Mouse (Mus musculus) induced T-regulatory cell, adult 2 months (primary cell): ENCODE measurements around the gene Cyp2ab1.
"Not testable (repeated sequence)": the region's sequence is repeated elsewhere in the genome, so short reads cannot be mapped to it uniquely, and the experiment has no call there.

ENCODE experiments used
- DNase-seq: peaks from one replicate; pipeline ENCODE4 v3.0.0-alpha.2; 2012; ENCODE audit warnings: low read depth

The Cyp2ab1 gene

GRCm38 (mm10) chr16:20325286-20325685 lies at the start of gene Cyp2ab1:
Gene Cyp2ab1, minus strand, starts transcription at chr16:20325404.
- DNase-seq = no peak

- no peak for DNase-seq
These were observed 46.5 kb upstream of the Cyp2ab1 start for GRCm38 (mm10) chr16:20371731-20372130.

GRCm38 (mm10) chr16:20368221-20368620 lies 43.0 kb upstream of the Cyp2ab1 start:
- no peak for DNase-seq

- DNase-seq = no peak
These were observed 36.9 kb upstream of the Cyp2ab1 start for GRCm38 (mm10) chr16:20362121-20362520.

- not testable (repeated sequence) for DNase-seq
These were observed 36.3 kb upstream of the Cyp2ab1 start for GRCm38 (mm10) chr16:20361496-20361895.

- no peak for DNase-seq
These were observed 34.6 kb upstream of the Cyp2ab1 start for GRCm38 (mm10) chr16:20359643-20360295.

GRCm38 (mm10) chr16:20357837-20358236 lies 32.6 kb upstream of the Cyp2ab1 start:
- DNase-seq = no peak

GRCm38 (mm10) chr16:20354762-20355161 lies 29.6 kb upstream of the Cyp2ab1 start:
- DNase-seq = no peak

GRCm38 (mm10) chr16:20354011-20354410 lies 28.8 kb upstream of the Cyp2ab1 start:
- DNase-seq = no peak

GRCm38 (mm10) chr16:20345464-20345863 lies 20.3 kb upstream of the Cyp2ab1 start:
- no peak for DNase-seq

- no peak for DNase-seq
These were observed 13.4 kb upstream of the Cyp2ab1 start for GRCm38 (mm10) chr16:20338616-20339015.

- no peak for DNase-seq
These were observed 9.7 kb upstream of the Cyp2ab1 start for GRCm38 (mm10) chr16:20334918-20335317.

- no peak for DNase-seq
These were observed 3.1 kb upstream of the Cyp2ab1 start for GRCm38 (mm10) chr16:20328306-20328705.

- no peak for DNase-seq
These were observed 1.3 kb downstream of the Cyp2ab1 start for GRCm38 (mm10) chr16:20323907-20324306.

GRCm38 (mm10) chr16:20322274-20322673 lies 2.9 kb downstream of the Cyp2ab1 start:
- DNase-seq = peak; percentile 6

GRCm38 (mm10) chr16:20316770-20317169 lies 8.4 kb downstream of the Cyp2ab1 start:
- no peak for DNase-seq

GRCm38 (mm10) chr16:20315266-20315665 lies 9.9 kb downstream of the Cyp2ab1 start:
- no peak for DNase-seq

- DNase-seq = no peak
These were observed 12.9 kb downstream of the Cyp2ab1 start for GRCm38 (mm10) chr16:20312272-20312671.

GRCm38 (mm10) chr16:20301770-20302649 lies 23.2 kb downstream of the Cyp2ab1 start, which contains the start of gene Parl:
Gene Parl, minus strand, starts transcription at chr16:20302387.
- DNase-seq = peak; percentile 97

- no peak for DNase-seq
These were observed 25.1 kb downstream of the Cyp2ab1 start for GRCm38 (mm10) chr16:20300076-20300475.

GRCm38 (mm10) chr16:20280238-20280637 lies 45.0 kb downstream of the Cyp2ab1 start:
- no peak for DNase-seq

- DNase-seq = no peak
These were observed 45.8 kb downstream of the Cyp2ab1 start for GRCm38 (mm10) chr16:20279395-20279794.

- DNase-seq = no peak
These were observed 52.2 kb downstream of the Cyp2ab1 start for GRCm38 (mm10) chr16:20272994-20273393.
